Mouse (Mus musculus): ENCODE data around the gene Rdh5.

- TF ChIP-seq CTCF (IDR thresholded peaks at IDR 0.05; ENCODE audit: extremely low read depth, insufficient read depth, low read length) (no peak), POLR2A (IDR thresholded peaks at IDR 0.05; ENCODE audit: extremely low read depth, insufficient read depth, low read length) (no peak)
Measured at GRCm38 (mm10) chr10:128938974-128939373, 16.3 kb upstream of the Rdh5 start.
